Mouse (Mus musculus): ENCODE results near the gene Ube2g1. TPM values are rescaled to one million over a fixed set of nuclear protein-coding genes. Genes with fewer than 3 reads are reported as not detected.

The Ube2g1 gene
- 106 and 113 TPM in 2 replicates for polyA plus RNA-seq (2016; fragmentation: Nextera tagmentation; extraction: Ambion mirVana)

DNA sequence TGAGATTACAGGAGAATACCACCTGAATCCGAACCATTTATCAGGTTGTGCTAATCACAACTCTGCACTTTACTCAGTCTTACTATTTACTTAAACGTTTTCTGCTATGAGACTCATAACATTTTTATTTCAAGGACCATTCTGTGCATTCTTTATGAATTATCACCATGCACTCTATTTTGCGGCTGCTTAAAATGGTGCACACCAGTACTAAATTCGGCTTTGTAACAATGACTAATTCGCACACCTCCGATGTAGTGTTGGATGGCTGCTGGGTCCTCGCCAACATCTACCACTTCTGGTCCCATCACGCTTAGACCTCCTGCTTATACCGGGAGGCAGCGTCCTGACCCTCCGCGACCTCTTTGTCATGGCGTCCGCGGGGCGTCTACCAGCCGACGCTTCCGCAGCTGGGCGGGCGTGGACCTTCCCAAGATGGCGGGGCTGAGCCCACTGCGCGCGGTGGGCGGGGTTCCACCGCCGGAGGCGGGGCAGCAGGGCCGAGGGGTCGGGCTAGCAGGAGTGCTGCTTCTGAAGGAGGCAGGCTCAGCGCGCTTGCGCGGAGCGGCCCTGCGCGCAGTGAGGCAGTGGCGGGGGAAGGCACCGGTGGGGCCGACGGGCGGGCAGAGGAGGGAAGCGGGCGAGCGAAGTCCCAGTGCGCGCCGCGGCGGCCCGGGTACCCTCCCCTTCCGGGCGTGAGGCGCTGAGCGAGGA, at the start of gene Ube2g1:
Gene Ube2g1, plus strand, starts transcription at position 590 of the 714 bp plus-strand sequence.
- WGBS, result 2% methylated on average over 53 of the region's 56 CpGs
- no peaks in the 10 kb centered on the region for H3K9me3 ChIP-seq
- no peaks in the 10 kb centered on the region for H3K36me3 ChIP-seq (replicated peaks)
- ATAC-seq (ENCODE audit: low FRiP score), result peak; percentile 96
- peak within 1 kb of the TSS; percentile 75 for H3K4me3 ChIP-seq (replicated peaks)
- H3K9ac ChIP-seq, result peak within 1 kb of the TSS; percentile 96
- H3K27me3 ChIP-seq, result no peaks in the 10 kb centered on the region
- H3K4me1 ChIP-seq, result peaks cover 10% of the 10 kb centered on the region
- peak within 1 kb of the TSS; percentile 60 for H3K4me2 ChIP-seq
- H3K27ac ChIP-seq, result peak within 1 kb of the TSS; percentile 98

DNA sequence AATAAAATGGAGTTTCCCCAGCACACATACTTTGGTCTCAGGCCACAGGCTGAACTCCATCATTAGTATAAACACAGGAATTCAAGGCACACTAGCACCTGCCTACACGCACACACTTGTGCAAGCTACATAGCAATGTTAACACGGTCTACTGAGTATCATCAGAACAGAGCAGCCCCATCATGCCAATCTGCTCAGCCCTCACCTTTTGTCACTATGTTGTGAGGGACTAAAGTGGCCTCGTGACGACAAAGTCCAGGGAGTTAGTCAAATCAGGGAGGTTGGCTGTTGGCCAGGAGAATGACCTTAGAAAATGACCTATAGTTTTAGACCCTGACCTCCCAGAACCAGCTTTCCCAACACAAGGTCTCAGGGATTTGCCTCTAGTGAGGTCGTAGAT, 48.9 kb upstream of the Ube2g1 start:
- H3K4me1 ChIP-seq, result no peaks in the 10 kb centered on the region
- WGBS, result 73% methylated on average over 5 of the region's 5 CpGs
- no peaks in the 10 kb centered on the region for H3K27me3 ChIP-seq
- no peaks in the 10 kb centered on the region for H3K9me3 ChIP-seq
- no peak overlapping the region for H3K27ac ChIP-seq
- no peak overlapping the region for H3K4me3 ChIP-seq (replicated peaks)
- no peaks in the 10 kb centered on the region for H3K36me3 ChIP-seq (replicated peaks)
- no peak overlapping the region for H3K9ac ChIP-seq
- H3K4me2 ChIP-seq, result no peak overlapping the region
- no peak for ATAC-seq (ENCODE audit: low FRiP score)

DNA sequence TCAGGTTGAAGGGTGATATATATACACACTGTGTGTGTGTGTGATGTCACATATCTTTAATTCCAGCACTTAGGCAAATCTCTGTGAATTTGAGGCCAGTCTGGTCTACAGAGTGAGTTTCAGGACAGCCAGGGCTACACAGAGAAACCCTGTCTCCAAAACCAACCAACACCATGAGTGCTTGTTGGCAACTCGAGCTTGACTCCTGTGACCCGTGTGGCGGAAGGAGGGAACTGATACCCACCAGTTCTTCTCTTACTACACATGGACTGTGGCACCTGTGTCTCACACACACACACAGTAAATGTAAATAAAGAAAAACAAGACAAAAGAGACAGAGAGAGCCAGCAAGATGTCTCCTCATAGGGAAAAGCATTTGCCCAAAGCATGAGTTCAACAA, 46.4 kb upstream of the Ube2g1 start:
- Histone ChIP-seq H3K27ac (no peak overlapping the region), H3K4me3 (replicated peaks) (no peak overlapping the region), H3K9me3 (no peaks in the 10 kb centered on the region), H3K36me3 (replicated peaks) (no peaks in the 10 kb centered on the region), H3K4me1 (no peaks in the 10 kb centered on the region), H3K27me3 (no peaks in the 10 kb centered on the region), H3K4me2 (no peak overlapping the region), H3K9ac (no peak overlapping the region)
- 55% methylated on average over 3 of the region's 3 CpGs for WGBS
- ATAC-seq (ENCODE audit: low FRiP score), result no peak

- Histone ChIP-seq H3K4me2 (no peak overlapping the region), H3K27me3 (no peaks in the 10 kb centered on the region), H3K36me3 (replicated peaks) (no peaks in the 10 kb centered on the region), H3K4me1 (no peaks in the 10 kb centered on the region), H3K9me3 (no peaks in the 10 kb centered on the region), H3K27ac (no peak overlapping the region), H3K9ac (no peak overlapping the region), H3K4me3 (replicated peaks) (no peak overlapping the region)
- 26% methylated on average over 6 of the region's 6 CpGs for WGBS
- 0 out of 2 replicates have a peak, but pooled peaks have one; percentile 27 for ATAC-seq (ENCODE audit: low FRiP score)
These were observed 42.8 kb upstream of the Ube2g1 start for GRCm38 (mm10) chr11:72564232-72564807.

GRCm38 (mm10) chr11:72566304-72566703, 40.8 kb upstream of the Ube2g1 start:
- Histone ChIP-seq H3K27ac (no peak overlapping the region), H3K4me1 (no peaks in the 10 kb centered on the region), H3K27me3 (0 out of 2 replicates have a peak, but pooled peaks cover 2% of the 10 kb centered on the region), H3K36me3 (replicated peaks) (no peaks in the 10 kb centered on the region), H3K4me2 (no peak overlapping the region), H3K9me3 (no peaks in the 10 kb centered on the region), H3K4me3 (replicated peaks) (no peak overlapping the region), H3K9ac (no peak overlapping the region)
- WGBS, result 75% methylated on average over 7 of the region's 7 CpGs
- no peak for ATAC-seq (ENCODE audit: low FRiP score)

- Histone ChIP-seq H3K27me3 (0 out of 2 replicates have a peak, but pooled peaks cover 5% of the 10 kb centered on the region), H3K4me1 (no peaks in the 10 kb centered on the region), H3K4me3 (replicated peaks) (no peak overlapping the region), H3K36me3 (replicated peaks) (no peaks in the 10 kb centered on the region), H3K27ac (no peak overlapping the region), H3K9me3 (no peaks in the 10 kb centered on the region), H3K9ac (no peak overlapping the region), H3K4me2 (no peak overlapping the region)
- 48% methylated on average over 9 of the region's 10 CpGs for WGBS
- ATAC-seq (ENCODE audit: low FRiP score), result no peak
These were observed 40.2 kb upstream of the Ube2g1 start for GRCm38 (mm10) chr11:72566816-72567338.

- no peak for ATAC-seq (ENCODE audit: low FRiP score)
- Histone ChIP-seq H3K36me3 (replicated peaks) (no peaks in the 10 kb centered on the region), H3K4me3 (replicated peaks) (no peak overlapping the region), H3K4me2 (no peak overlapping the region), H3K27ac (no peak overlapping the region), H3K9ac (no peak overlapping the region), H3K27me3 (0 out of 2 replicates have a peak, but pooled peaks cover 8% of the 10 kb centered on the region), H3K9me3 (no peaks in the 10 kb centered on the region), H3K4me1 (no peaks in the 10 kb centered on the region)
- WGBS, result 60% methylated on average over 8 of the region's 8 CpGs
These were observed 38.0 kb upstream of the Ube2g1 start for GRCm38 (mm10) chr11:72569051-72569450.

DNA sequence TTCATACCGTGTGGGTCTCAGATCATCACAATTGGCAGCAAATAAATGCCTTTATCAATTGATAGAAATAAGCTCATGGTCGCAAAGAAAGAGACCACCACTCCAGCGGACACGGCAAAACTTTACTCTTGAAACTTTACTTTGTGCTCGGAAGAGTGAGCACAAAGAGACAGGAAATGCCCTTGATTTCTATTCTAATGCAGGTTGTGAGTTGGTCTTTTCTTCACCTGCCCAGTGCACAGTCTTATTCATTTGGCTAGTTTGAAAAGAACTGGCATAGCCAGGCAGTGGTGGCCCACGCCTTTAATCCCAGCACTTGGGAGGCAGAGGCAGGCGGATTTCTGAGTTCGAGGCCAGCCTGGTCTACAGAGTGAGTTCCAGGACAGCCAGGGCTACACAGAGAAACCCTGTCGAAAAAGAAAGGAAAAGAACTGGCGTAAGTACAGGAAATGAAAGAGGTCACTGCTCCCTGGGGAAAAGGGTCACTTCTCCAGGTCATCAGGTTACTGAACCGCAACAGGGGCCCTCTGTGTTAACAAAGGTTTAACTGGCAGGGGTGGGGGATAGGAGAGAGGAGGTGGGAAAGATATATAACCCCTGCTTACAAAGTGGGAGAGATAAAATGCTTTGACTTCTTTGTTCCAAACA, 37.3 kb upstream of the Ube2g1 start:
- no peak for ATAC-seq (ENCODE audit: low FRiP score)
- WGBS, result 66% methylated on average over 11 of the region's 11 CpGs

GRCm38 (mm10) chr11:72570319-72570979, 36.6 kb upstream of the Ube2g1 start:
- 3% methylated on average over 18 of the region's 18 CpGs for WGBS
- no peaks in the 10 kb centered on the region for H3K36me3 ChIP-seq (replicated peaks)
- no peaks in the 10 kb centered on the region for H3K9me3 ChIP-seq
- H3K4me3 ChIP-seq (replicated peaks), result peak overlapping the region; percentile 14; the same call in 1 of the 2 replicates
- H3K4me1 ChIP-seq, result no peaks in the 10 kb centered on the region
- ATAC-seq (ENCODE audit: low FRiP score), result peak; percentile 70
- 0 out of 2 replicates have a peak, but pooled peaks cover 8% of the 10 kb centered on the region for H3K27me3 ChIP-seq
- peak overlapping the region; percentile 29; the same call in 1 of the 2 replicates for H3K9ac ChIP-seq
- H3K27ac ChIP-seq, result no peak overlapping the region
- peak overlapping the region; percentile 36 for H3K4me2 ChIP-seq

More for the DNA sequence above, 37.3 kb upstream of the Ube2g1 start:
- Histone ChIP-seq H3K4me2 (no peak overlapping the region), H3K4me3 (replicated peaks) (no peak overlapping the region), H3K36me3 (replicated peaks) (no peaks in the 10 kb centered on the region), H3K27me3 (0 out of 2 replicates have a peak, but pooled peaks cover 8% of the 10 kb centered on the region), H3K9me3 (no peaks in the 10 kb centered on the region), H3K27ac (no peak overlapping the region), H3K9ac (no peak overlapping the region), H3K4me1 (no peaks in the 10 kb centered on the region)

- no peak for ATAC-seq (ENCODE audit: low FRiP score)
- Histone ChIP-seq H3K4me1 (peaks cover 16% of the 10 kb centered on the region), H3K9ac (no peak overlapping the region), H3K9me3 (no peaks in the 10 kb centered on the region), H3K4me2 (no peak overlapping the region), H3K4me3 (replicated peaks) (no peak overlapping the region), H3K36me3 (replicated peaks) (no peaks in the 10 kb centered on the region), H3K27me3 (peaks cover 21% of the 10 kb centered on the region; the same call in 1 of the 2 replicates), H3K27ac (no peak overlapping the region)
- WGBS, result 86% methylated on average over 1 of the region's 1 CpGs
These were observed 33.3 kb upstream of the Ube2g1 start for GRCm38 (mm10) chr11:72573819-72574218.

DNA sequence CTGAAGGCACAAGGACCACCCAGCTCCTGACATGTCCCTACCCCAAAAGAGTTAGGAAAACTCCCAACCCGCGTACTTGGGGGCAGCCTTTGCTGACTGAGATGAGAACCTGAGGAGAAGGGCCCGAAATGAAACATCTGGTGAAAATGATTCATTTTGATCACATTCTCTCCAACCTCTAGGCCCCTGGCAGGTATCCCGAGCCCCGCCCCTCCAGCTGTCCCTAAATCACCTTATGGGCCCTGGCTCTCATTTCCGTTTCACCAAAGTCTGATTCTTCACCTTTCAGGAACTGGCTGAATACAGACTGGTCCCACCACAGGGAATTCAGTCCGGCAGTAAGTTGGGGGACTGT, 31.0 kb upstream of the Ube2g1 start:
- Histone ChIP-seq H3K4me1 (peaks cover 16% of the 10 kb centered on the region), H3K36me3 (replicated peaks) (no peaks in the 10 kb centered on the region), H3K27ac (no peak overlapping the region), H3K4me3 (replicated peaks) (peak overlapping the region; percentile 30), H3K9me3 (no peaks in the 10 kb centered on the region), H3K27me3 (peaks cover 21% of the 10 kb centered on the region; the same call in 1 of the 2 replicates), H3K4me2 (peak overlapping the region; percentile 59), H3K9ac (no peak overlapping the region)
- 26% methylated on average over 7 of the region's 7 CpGs for WGBS
- no peak for ATAC-seq (ENCODE audit: low FRiP score)

Data from forebrain, embryonic 12.5 days (tissue).